Mouse (Mus musculus) hindbrain, postnatal 0 days (tissue): ENCODE data around the gene Ube2dnl1. TPM values are rescaled to one million over a fixed set of nuclear protein-coding genes. Genes with fewer than 3 reads are reported as not detected.

ENCODE experiments used
- ATAC-seq: fragments of 200-750 bp; cut with Nextera tagmentation; 2 replicates; pipeline ENCODE4 v1.8.0; 2017; ENCODE audit warnings: mild to moderate bottlenecking, moderate TSS enrichment, moderate library complexity
- DNase-seq: peaks from one replicate; pipeline ENCODE4 v3.0.0-alpha.2; 2015; ENCODE audit warnings: low spot score
- H3K27ac ChIP-seq: fragments of 300-500 bp; sonication (generic); 2 replicates; pipeline ENCODE4 v1.5.1; 2014; ENCODE audit warnings: mild to moderate bottlenecking
- H3K27me3 ChIP-seq: fragments of 300-500 bp; sonication (generic); 2 replicates; pipeline ENCODE4 v1.6.1; 2014; ENCODE audit warnings: low read length, mixed read lengths; ENCODE audit not compliant: insufficient read depth
- H3K36me3 ChIP-seq: fragments of 300-500 bp; sonication (generic); 2 replicates; pipeline ENCODE4 v1.6.1; 2014; ENCODE audit warnings: low read length, mixed read lengths; ENCODE audit not compliant: insufficient read depth
- H3K4me1 ChIP-seq: fragments of 300-500 bp; sonication (generic); 2 replicates; pipeline ENCODE4 v1.6.1; 2014; ENCODE audit warnings: antibody characterized with exemption, low read length, mixed read lengths; ENCODE audit not compliant: insufficient read depth
- H3K4me2 ChIP-seq: fragments of 300-500 bp; sonication (generic); 2 replicates; pipeline ENCODE4 v1.6.1; 2014; ENCODE audit warnings: low read depth, mild to moderate bottlenecking, low read length, moderate library complexity, mixed read lengths
- H3K4me3 ChIP-seq: fragments of 300-500 bp; sonication (generic); 2 replicates; pipeline ENCODE4 v1.5.1; 2014; ENCODE audit warnings: low read length
- H3K9ac ChIP-seq: fragments of 300-500 bp; sonication (generic); replicated peaks from 2 replicates; pipeline ENCODE4 v1.6.1; 2014; ENCODE audit warnings: mild to moderate bottlenecking, low read length, moderate library complexity, mixed read lengths
- H3K9me3 ChIP-seq: fragments of 300-500 bp; sonication (generic); 2 replicates; pipeline ENCODE4 v1.6.1; 2016; ENCODE audit warnings: low read length, mixed read lengths
- CTCF ChIP-seq: IDR thresholded peaks from 2 replicates; pipeline ENCODE4 v1.5.1; 2016; ENCODE audit warnings: antibody characterized with exemption, control low read depth, low read depth
- WGBS: fragments of 180-500 bp; shearing (Covaris S2); extraction: QIAGEN DNeasy Blood & Tissue Kit; methylation state at CpG from one replicate; pipeline ENCODE4 v1.1.7; 2014; 5-methylcytosine and 5-hydroxymethylcytosine counted together
- polyA plus RNA-seq: library from polyadenylated mRNA; unstranded; fragments of >200 nt; fragmentation: Nextera tagmentation; extraction: Ambion mirVana; gene quantifications from 2 replicates; pipeline ENCODE4 v1.2.1, GENCODE M21; 2015
- total RNA-seq: library from RNA; depleted of rRNA; stranded (reverse); fragments of >200 nt; gene quantifications from 2 replicates; pipeline ENCODE4 v1.2.3, GENCODE M21; 2014; rRNA removed

The Ube2dnl1 gene
- total RNA-seq = not detected in 2 replicates
- polyA plus RNA-seq = not detected in 2 replicates

DNA sequence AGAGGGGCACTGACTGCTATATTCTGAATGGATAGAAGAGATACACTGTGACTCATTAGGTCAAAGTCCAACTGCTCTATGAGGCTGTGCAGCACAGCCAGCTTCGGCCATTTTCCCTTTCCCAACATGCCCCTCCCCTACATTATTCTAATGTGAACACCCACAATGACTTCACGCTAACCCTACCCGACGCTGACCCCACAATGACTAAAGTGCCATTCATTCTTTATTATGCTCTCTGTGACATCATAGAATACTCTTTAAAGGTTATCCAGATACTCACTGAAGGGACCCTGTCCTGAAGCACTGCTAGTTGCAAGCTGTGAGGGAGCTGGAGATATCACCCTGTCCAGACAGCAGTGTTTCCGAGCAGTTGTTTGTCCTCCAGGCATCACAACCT, at the start of gene Ube2dnl1:
Ube2dnl1 (plus strand) TSS at position 301 of the 400 bp plus-strand sequence.
- DNase-seq (no peak), ATAC-seq (no peak)
- WGBS = 82% methylated on average over 5 of the region's 5 CpGs
- Histone ChIP-seq H3K4me3 (no peak within 1 kb of the TSS), H3K27me3 (no peaks in the 10 kb centered on the region), H3K36me3 (no peaks in the 10 kb centered on the region), H3K27ac (no peak within 1 kb of the TSS), H3K4me2 (no peak within 1 kb of the TSS), H3K9me3 (no peaks in the 10 kb centered on the region), H3K4me1 (no peaks in the 10 kb centered on the region), H3K9ac (no peak within 1 kb of the TSS)
- no peak for TF ChIP-seq CTCF

DNA sequence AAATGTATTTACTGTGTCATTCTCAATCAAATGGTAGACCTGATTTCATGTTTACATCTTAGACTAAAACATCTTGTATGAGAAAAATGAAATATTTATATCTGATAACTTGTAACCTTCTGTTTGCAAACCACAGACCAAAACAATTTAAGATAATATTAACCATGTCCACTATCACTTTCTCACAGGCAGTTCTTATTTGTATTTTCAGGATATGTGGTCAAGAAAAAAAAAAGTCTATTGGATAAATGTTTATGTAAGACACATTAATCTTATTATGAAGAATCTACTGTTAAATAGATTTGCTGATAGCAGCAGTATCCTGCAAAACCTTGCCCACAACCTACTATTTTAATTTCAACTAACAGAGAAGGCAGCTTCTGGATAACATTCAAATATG, 9.3 kb upstream of the Ube2dnl1 start:
- TF ChIP-seq CTCF = no peak
- H3K27ac ChIP-seq = no peak overlapping the region
- DNase-seq (no peak), ATAC-seq (no peak)
- H3K4me2 ChIP-seq = no peak overlapping the region
- H3K9me3 ChIP-seq = no peaks in the 10 kb centered on the region
- no peaks in the 10 kb centered on the region for H3K27me3 ChIP-seq
- no peaks in the 10 kb centered on the region for H3K4me1 ChIP-seq
- no peaks in the 10 kb centered on the region for H3K36me3 ChIP-seq
- H3K4me3 ChIP-seq = no peak overlapping the region
- no peak overlapping the region for H3K9ac ChIP-seq

DNA sequence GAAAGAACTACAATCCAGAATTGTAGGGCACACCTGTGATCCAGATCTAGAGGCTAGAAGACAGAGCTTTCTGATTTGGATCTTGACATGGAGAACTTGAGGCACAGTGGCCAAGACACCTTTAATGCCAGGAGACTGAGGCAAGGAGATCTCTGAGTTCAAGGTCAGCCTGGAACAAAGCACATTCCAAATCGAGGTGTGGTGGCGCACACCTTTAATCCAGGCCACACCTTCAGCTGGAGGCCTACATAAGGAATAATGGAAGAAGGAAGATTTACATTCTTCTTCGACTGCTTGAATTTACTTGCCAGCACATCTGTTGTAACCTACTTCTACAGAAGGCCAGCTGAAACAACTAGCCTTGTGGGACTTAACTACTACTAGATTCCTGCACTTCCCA, 7.3 kb upstream of the Ube2dnl1 start:
- TF ChIP-seq CTCF = no peak
- H3K27me3 ChIP-seq = no peaks in the 10 kb centered on the region
- DNase-seq = no peak
- H3K9ac ChIP-seq = no peak overlapping the region
- 89% methylated on average over 3 of the region's 3 CpGs for WGBS
- H3K27ac ChIP-seq = no peak overlapping the region
- no peaks in the 10 kb centered on the region for H3K9me3 ChIP-seq
- H3K36me3 ChIP-seq = no peaks in the 10 kb centered on the region
- no peak for ATAC-seq
- no peaks in the 10 kb centered on the region for H3K4me1 ChIP-seq
- no peak overlapping the region for H3K4me2 ChIP-seq
- no peak overlapping the region for H3K4me3 ChIP-seq

DNA sequence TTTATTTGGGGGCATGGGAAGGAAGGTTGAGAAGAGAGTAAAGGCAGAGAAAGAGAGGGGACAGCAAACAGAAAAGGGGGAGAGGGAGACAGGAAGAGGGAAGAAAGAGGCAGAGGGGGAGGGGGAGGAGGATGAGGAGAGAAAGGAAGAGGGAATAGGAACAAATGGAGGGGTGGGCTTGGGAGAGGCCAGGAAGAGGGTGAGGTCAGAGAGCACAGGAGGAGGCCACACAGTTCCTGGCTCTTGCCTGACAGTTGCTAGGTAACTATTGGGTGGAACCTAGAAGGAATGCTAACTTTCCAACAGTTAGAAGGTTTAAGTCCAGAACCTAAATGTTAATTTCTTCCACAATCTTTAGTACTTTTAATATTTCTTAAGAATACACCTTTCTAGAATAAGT, 1.4 kb upstream of the Ube2dnl1 start:
- H3K9me3 ChIP-seq = no peaks in the 10 kb centered on the region

DNA sequence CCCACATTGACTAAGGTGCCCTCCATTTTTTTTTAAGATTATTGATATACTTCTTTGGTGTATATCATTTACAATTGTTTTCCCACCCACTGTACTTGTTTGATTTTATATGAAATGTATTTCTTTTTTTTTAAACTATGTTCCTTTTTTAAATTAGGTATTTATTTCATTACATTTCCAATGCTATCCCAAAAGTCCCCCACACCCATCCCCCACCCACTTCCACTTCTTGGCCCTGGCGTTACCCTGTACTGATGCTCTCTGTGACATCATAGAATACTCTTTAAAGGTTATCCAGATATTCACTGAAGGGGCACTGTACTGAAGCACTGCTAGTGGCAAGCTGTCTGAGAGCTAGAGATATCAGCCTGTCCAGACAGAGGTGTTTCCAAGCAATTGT, 2.5 kb downstream of the Ube2dnl1 start, which contains the start of gene Ube2dnl2:
Ube2dnl2 (plus strand) TSS at position 301 of the 400 bp plus-strand sequence.
- H3K36me3 ChIP-seq = no peaks in the 10 kb centered on the region
- ATAC-seq = no peak
- WGBS = 86% methylated on average over 1 of the region's 1 CpGs

More for the DNA sequence above, 1.4 kb upstream of the Ube2dnl1 start:
- H3K4me3 ChIP-seq = no peak overlapping the region
- ATAC-seq = no peak
- no peaks in the 10 kb centered on the region for H3K4me1 ChIP-seq
- no peak for DNase-seq
- H3K36me3 ChIP-seq = no peaks in the 10 kb centered on the region
- TF ChIP-seq CTCF = no peak
- H3K27ac ChIP-seq = no peak overlapping the region
- no peak overlapping the region for H3K4me2 ChIP-seq
- no peak overlapping the region for H3K9ac ChIP-seq
- H3K27me3 ChIP-seq = no peaks in the 10 kb centered on the region

DNA sequence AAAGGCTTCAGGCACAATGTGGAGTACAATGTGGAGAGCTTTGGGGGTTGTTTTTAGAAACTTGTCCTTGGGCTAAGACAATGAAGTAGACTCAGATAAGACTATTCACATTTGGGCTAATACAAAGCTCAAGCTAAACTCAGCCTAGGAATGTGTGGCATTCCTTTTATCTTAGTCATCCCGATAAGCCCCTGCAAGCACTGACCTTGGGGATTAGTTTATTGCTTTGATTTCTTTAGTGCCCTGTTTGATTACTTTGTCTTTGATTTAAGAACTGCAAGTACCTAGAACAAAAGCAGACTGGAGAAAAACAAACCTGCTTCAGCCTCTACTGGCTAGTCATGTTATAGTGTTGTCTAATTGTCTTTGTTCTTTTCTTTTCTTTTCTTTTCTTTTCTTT, 50.3 kb downstream of the Ube2dnl1 start:
- H3K27ac ChIP-seq = no peak overlapping the region
- H3K4me1 ChIP-seq = no peaks in the 10 kb centered on the region
- H3K4me3 ChIP-seq = no peak overlapping the region
- no peak overlapping the region for H3K4me2 ChIP-seq
- DNase-seq (no peak), ATAC-seq (no peak)
- no peaks in the 10 kb centered on the region for H3K27me3 ChIP-seq
- 52% methylated on average over 1 of the region's 1 CpGs for WGBS
- TF ChIP-seq CTCF = no peak
- no peak overlapping the region for H3K9ac ChIP-seq
- H3K36me3 ChIP-seq = no peaks in the 10 kb centered on the region
- no peaks in the 10 kb centered on the region for H3K9me3 ChIP-seq

More for the DNA sequence above, 2.5 kb downstream of the Ube2dnl1 start, which contains the start of gene Ube2dnl2:
- Histone ChIP-seq H3K27me3 (no peaks in the 10 kb centered on the region), H3K4me1 (no peaks in the 10 kb centered on the region), H3K4me2 (no peak within 1 kb of the TSS), H3K9me3 (no peaks in the 10 kb centered on the region), H3K27ac (no peak within 1 kb of the TSS), H3K9ac (no peak within 1 kb of the TSS), H3K4me3 (no peak within 1 kb of the TSS)
- TF ChIP-seq CTCF = no peak
- DNase-seq = no peak

Other genes with a start within 250 kb of the Ube2dnl1 start
- not detected in 2 replicates for gene Ube2dnl2, start 2.6 kb downstream of the Ube2dnl1 start, total RNA-seq
- gene Ube2dnl2, start 2.6 kb downstream of the Ube2dnl1 start, polyA plus RNA-seq = not detected in 2 replicates